Mouse (Mus musculus) lung, embryonic 16.5 days (tissue): Measurements from ENCODE around the gene Ephb3. TPM values are rescaled to one million over a fixed set of nuclear protein-coding genes. Genes with fewer than 3 reads are reported as not detected.
A peak's percentile ranks its signal among the peaks of the same experiment; 100 is the strongest.

Source experiments
- ATAC-seq: fragments of 200-750 bp; cut with Nextera tagmentation; 2 replicates; pipeline ENCODE4 v1.8.0; 2017; ENCODE audit warnings: low read depth, mild to moderate bottlenecking, moderate library complexity
- H3K27ac ChIP-seq: fragments of 300-500 bp; sonication (generic); 2 replicates; pipeline ENCODE4 v1.5.1; 2014; ENCODE audit warnings: mild to moderate bottlenecking, control low read depth, low read length
- H3K27me3 ChIP-seq: fragments of 300-500 bp; sonication (generic); 2 replicates; pipeline ENCODE4 v1.6.1; 2014; ENCODE audit warnings: low read depth, low read length, mixed read lengths; ENCODE audit not compliant: control insufficient read depth, insufficient read depth
- H3K36me3 ChIP-seq: fragments of 300-500 bp; sonication (generic); 2 replicates; pipeline ENCODE4 v1.6.1; 2014; ENCODE audit warnings: low read length; ENCODE audit not compliant: control insufficient read depth, insufficient read depth
- H3K4me1 ChIP-seq: fragments of 300-500 bp; sonication (generic); replicated peaks from 2 replicates; pipeline ENCODE4 v1.6.1; 2014; ENCODE audit warnings: low read length, mixed read lengths; ENCODE audit not compliant: control insufficient read depth, insufficient read depth
- H3K4me2 ChIP-seq: fragments of 300-500 bp; sonication (generic); 2 replicates; pipeline ENCODE4 v1.6.1; 2014; ENCODE audit warnings: low read depth, low read length, control low read depth
- H3K4me3 ChIP-seq: fragments of 300-500 bp; sonication (generic); 2 replicates; pipeline ENCODE4 v1.5.1; 2014; ENCODE audit warnings: mild to moderate bottlenecking, low read length, control low read depth
- H3K9ac ChIP-seq: fragments of 300-500 bp; sonication (generic); 2 replicates; pipeline ENCODE4 v1.6.1; 2014; ENCODE audit warnings: low read length, control low read depth
- H3K9me3 ChIP-seq: fragments of 300-500 bp; sonication (generic); 2 replicates; pipeline ENCODE4 v1.6.1; 2016; ENCODE audit warnings: low read length; ENCODE audit not compliant: control insufficient read depth
- WGBS: fragments of 180-500 bp; shearing (Covaris S2); extraction: QIAGEN DNeasy Blood & Tissue Kit; methylation state at CpG from one replicate; pipeline ENCODE4 v1.1.7; 2014; 5-methylcytosine and 5-hydroxymethylcytosine counted together
- microRNA-seq: library from miRNA; unstranded; fragments of <30 nt; microRNA quantifications from one replicate; pipeline ENCODE4, GENCODE M21; 2016
- polyA plus RNA-seq: library from polyadenylated mRNA; unstranded; fragments of >200 nt; fragmentation: Nextera tagmentation; extraction: Ambion mirVana; gene quantifications from 2 replicates; pipeline ENCODE4 v1.2.1, GENCODE M21; 2015

Gene Ephb3
- polyA plus RNA-seq, 1 experiment from 2014 or later: 28.9 TPM

DNA sequence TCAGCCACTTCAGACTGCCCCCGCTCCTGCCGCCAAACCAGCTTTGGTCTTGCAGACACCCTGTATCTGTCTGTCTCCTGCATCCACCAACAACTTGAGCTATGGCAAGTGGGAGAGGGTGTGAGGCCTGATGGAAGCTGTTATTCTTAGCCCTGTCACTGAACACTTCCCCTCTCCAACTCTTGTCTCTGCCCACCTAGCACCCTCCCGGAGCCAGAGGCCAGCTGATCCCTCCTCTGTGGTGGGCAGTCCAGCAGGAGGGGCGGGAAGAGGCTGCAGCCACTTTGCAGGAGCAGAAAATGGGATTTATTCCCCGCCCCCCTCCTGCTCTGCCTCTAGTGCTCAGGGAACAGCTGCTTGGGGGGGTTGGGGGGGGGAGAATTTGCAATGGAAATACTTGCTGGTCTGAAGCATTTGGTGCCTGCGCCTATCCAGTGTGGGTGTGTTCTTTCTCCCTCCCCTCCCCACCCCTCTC lies 67.3 kb downstream of the Ephb3 start:
- H3K4me2 ChIP-seq: no peak overlapping the region
- no peaks in the 10 kb centered on the region for H3K9me3 ChIP-seq
- ATAC-seq: peak; percentile 71
- no peaks in the 10 kb centered on the region for H3K27me3 ChIP-seq
- H3K27ac ChIP-seq: no peak overlapping the region
- H3K4me3 ChIP-seq: no peak overlapping the region
- H3K36me3 ChIP-seq: no peaks in the 10 kb centered on the region
- WGBS: 41% methylated on average over 6 of the region's 6 CpGs
- peaks cover 30% of the 10 kb centered on the region for H3K4me1 ChIP-seq
- 0 out of 2 replicates have a peak overlapping the region, but pooled peaks have one; percentile 34 for H3K9ac ChIP-seq

DNA sequence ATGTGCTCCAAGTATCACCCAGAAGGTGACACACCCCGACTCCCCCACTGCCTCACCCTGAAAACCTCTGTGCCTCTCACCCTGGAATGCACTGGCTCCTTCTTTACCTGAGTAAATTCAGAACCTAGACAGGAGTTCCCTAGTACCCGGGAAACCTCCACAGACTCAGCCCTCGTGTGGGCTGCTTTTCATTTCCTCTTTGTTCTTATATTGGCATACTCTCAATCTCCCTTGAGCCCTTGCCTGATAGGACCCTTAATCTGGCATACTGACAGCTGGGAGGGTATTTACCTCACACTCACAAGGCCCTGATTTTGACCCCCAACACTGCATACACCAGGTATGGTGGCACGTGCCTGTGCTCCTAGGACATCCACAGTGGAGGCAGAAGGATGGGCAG lies 68.2 kb downstream of the Ephb3 start:
- H3K36me3 ChIP-seq: no peaks in the 10 kb centered on the region
- no peaks in the 10 kb centered on the region for H3K9me3 ChIP-seq
- H3K4me3 ChIP-seq: no peak overlapping the region
- H3K27ac ChIP-seq: 0 out of 2 replicates have a peak overlapping the region, but pooled peaks have one; percentile 25
- H3K4me1 ChIP-seq: peaks cover 30% of the 10 kb centered on the region
- no peaks in the 10 kb centered on the region for H3K27me3 ChIP-seq
- 45% methylated on average over 4 of the region's 4 CpGs for WGBS
- H3K4me2 ChIP-seq: no peak overlapping the region
- no peak for ATAC-seq
- H3K9ac ChIP-seq: no peak overlapping the region

Small RNA genes within 50 kb of the gene (microRNA-seq; reads per million reads assigned to microRNA genes)
- not detected for gene Mir7680

Other genes starting within 250 kb of the Ephb3 start
- gene Teddm3, start 50.8 kb upstream of the Ephb3 start, polyA plus RNA-seq: not detected in 2 replicates
- 13.3 and 16.4 TPM in 2 replicates for gene Vps8, start 218.4 kb downstream of the Ephb3 start, polyA plus RNA-seq